15 mouse cellular contexts compared by ENCODE assay signal in genomic region chr19:53057980-53058725, GRCm38 (mm10). TPM values are rescaled to one million over a fixed set of nuclear protein-coding genes. Genes with fewer than 3 reads are reported as not detected.
DNase-seq lines count a peak whose midpoint lies in the region; ATAC-seq and TF ChIP-seq lines count a peak whose summit lies in the region.
"Had no signal": no experiment of that assay in that cellular context is flagged by ENCODE, and none has a peak within 500 bp of the region (broad histone marks: within the 10 kb centered on the region; RNA-seq: fewer than 3 reads in every experiment).

No protein-coding gene starts in this region.

- H3K9me3 ChIP-seq in lung, embryonic 14.5 days (ENCODE audit: low read depth, low read length) = no peaks in the 10 kb centered on the region
- no peaks in the 10 kb centered on the region for H3K9me3 ChIP-seq in intestine, embryonic 14.5 days (ENCODE audit: control insufficient read depth, low read length)
- H3K9me3 ChIP-seq in stomach, embryonic 15.5 days = no peaks in the 10 kb centered on the region
- H3K9me3 ChIP-seq: G1E; heart, embryonic 15.5 days had no signal

- WGBS in lung, embryonic 14.5 days = 71% methylated on average over 16 of the region's 16 CpGs
- WGBS in intestine, embryonic 14.5 days = 61% methylated on average over 16 of the region's 16 CpGs
- 69% methylated on average over 16 of the region's 16 CpGs for WGBS in stomach, embryonic 15.5 days

- DNase-seq in gastrocnemius, adult 2 months = no peak
- DNase-seq in gastrocnemius, adult 18-20 months (ENCODE audit: low spot score) = no peak
- no peak for DNase-seq in lung, embryonic 14.5 days
- DNase-seq in lung, postnatal 25 days (ENCODE audit: low spot score) = no peak
- DNase-seq in intestine, embryonic 14.5 days (ENCODE audit: low spot score) = no peak
- no peak for DNase-seq in layer of hippocampus, postnatal 36 days
- DNase-seq: cerebellum, postnatal 10 days; lung, postnatal 36 days; right cerebral cortex, postnatal 4 days; thymus, adult 18-20 months had no signal

- no peak overlapping the region for H3K4me2 ChIP-seq in lung, embryonic 14.5 days
- no peak overlapping the region for H3K4me2 ChIP-seq in intestine, embryonic 14.5 days (ENCODE audit: low read length)
- no peak overlapping the region for H3K4me2 ChIP-seq in stomach, embryonic 15.5 days
- H3K4me2 ChIP-seq: heart, embryonic 15.5 days had no signal

- H3K36me3 ChIP-seq in lung, embryonic 14.5 days (ENCODE audit: insufficient read depth) = no peaks in the 10 kb centered on the region
- no peaks in the 10 kb centered on the region for H3K36me3 ChIP-seq in intestine, embryonic 14.5 days (ENCODE audit: control insufficient read depth, insufficient read depth, low read length)
- no peaks in the 10 kb centered on the region for H3K36me3 ChIP-seq in stomach, embryonic 15.5 days
- H3K36me3 ChIP-seq: G1E; heart, embryonic 15.5 days had no signal

- H3K27me3 ChIP-seq in lung, embryonic 14.5 days (ENCODE audit: insufficient read depth, low read length) = no peaks in the 10 kb centered on the region
- no peaks in the 10 kb centered on the region for H3K27me3 ChIP-seq in intestine, embryonic 14.5 days (replicated peaks; ENCODE audit: control insufficient read depth, insufficient read depth, low read length)
- no peaks in the 10 kb centered on the region for H3K27me3 ChIP-seq in stomach, embryonic 15.5 days (replicated peaks)
- H3K27me3 ChIP-seq: heart, embryonic 15.5 days had no signal

- no peak for ATAC-seq in lung, embryonic 14.5 days (ENCODE audit: insufficient read depth)
- no peak; the same call in 1 of the 2 replicates for ATAC-seq in intestine, embryonic 14.5 days (replicated peaks; ENCODE audit: low FRiP score, low TSS enrichment, low read depth)
- no peak for ATAC-seq in stomach, embryonic 15.5 days (ENCODE audit: insufficient read depth, low FRiP score, low read depth)
- ATAC-seq in erythroblast, adult 5-6 weeks (replicated peaks; ENCODE audit: low FRiP score, poor library complexity, severe bottlenecking) = no peak

- TF ChIP-seq CTCF in gastrocnemius, adult 2 months (IDR thresholded peaks at IDR 0.05) = no peak
- no peak for TF ChIP-seq CTCF in lung, embryonic 14.5 days (IDR thresholded peaks at IDR 0.05; ENCODE audit: low read depth)

- intact Hi-C loops in gastrocnemius, adult 2 months (cut with DNase I) = no loop called here

- H3K27ac ChIP-seq in gastrocnemius, adult 2 months = peak overlapping the region; percentile 70
- H3K27ac ChIP-seq in lung, embryonic 14.5 days (ENCODE audit: low read depth) = 0 out of 2 replicates have a peak overlapping the region, but pooled peaks have one; percentile 20
- peak overlapping the region; percentile 24 for H3K27ac ChIP-seq in intestine, embryonic 14.5 days (ENCODE audit: low read depth)
- peak overlapping the region; percentile 55 for H3K27ac ChIP-seq in stomach, embryonic 15.5 days
- H3K27ac ChIP-seq: layer of hippocampus, adult 2 months had no signal

- H3K4me3 ChIP-seq in gastrocnemius, adult 2 months = no peak overlapping the region
- no peak overlapping the region for H3K4me3 ChIP-seq in lung, embryonic 14.5 days (ENCODE audit: low read depth, low read length)
- no peak overlapping the region for H3K4me3 ChIP-seq in intestine, embryonic 14.5 days (ENCODE audit: low read depth, low read length)
- H3K4me3 ChIP-seq in stomach, embryonic 15.5 days (replicated peaks) = no peak overlapping the region
- H3K4me3 ChIP-seq: heart, embryonic 15.5 days; layer of hippocampus, adult 2 months had no signal

- H3K4me1 ChIP-seq in lung, embryonic 14.5 days (ENCODE audit: insufficient read depth) = peaks cover 5% of the 10 kb centered on the region
- peaks cover 6% of the 10 kb centered on the region for H3K4me1 ChIP-seq in intestine, embryonic 14.5 days (replicated peaks; ENCODE audit: control insufficient read depth, insufficient read depth, low read length)
- H3K4me1 ChIP-seq in stomach, embryonic 15.5 days = peaks cover 6% of the 10 kb centered on the region; the same call in 1 of the 2 replicates

- no peak overlapping the region for H3K9ac ChIP-seq in lung, embryonic 14.5 days
- H3K9ac ChIP-seq in intestine, embryonic 14.5 days (ENCODE audit: low read length) = no peak overlapping the region
- H3K9ac ChIP-seq in stomach, embryonic 15.5 days = no peak overlapping the region
- H3K9ac ChIP-seq: heart, embryonic 15.5 days had no signal

RNA-seq across cellular contexts. Expression of gene Xpnpep1, which starts 18.1 kb away (rescaled TPM):
- 10 to 100 TPM; 41.9 to 48.9 TPM for total RNA-seq in gastrocnemius, adult 2 months (2021)
- 10 to 100 TPM; 34.3 to 40.9 TPM for total RNA-seq in gastrocnemius, adult 18-20 months (2021)
- polyA plus RNA-seq in lung, embryonic 14.5 days (2014; fragmentation: Nextera tagmentation; extraction: Ambion mirVana) = 196 and 200 TPM in 2 replicates
- polyA plus RNA-seq in intestine, embryonic 14.5 days (2014; fragmentation: Nextera tagmentation; extraction: Ambion mirVana) = 185 and 189 TPM in 2 replicates
- 130 and 151 TPM in 2 replicates for polyA plus RNA-seq in stomach, embryonic 15.5 days (2015; fragmentation: Nextera tagmentation; extraction: Ambion mirVana)
- total RNA-seq in layer of hippocampus, postnatal 36 days (2021) = 10 to 100 TPM; 87.6 to 88.9 TPM
- total RNA-seq in erythroblast, adult 5-6 weeks (2015; ENCODE audit: low replicate concordance) = 17.1 and 32.0 TPM in 2 replicates
- 21.7 and 28.4 TPM in 2 replicates for total RNA-seq in erythroblast, adult 5-6 weeks (2017; ENCODE audit: low replicate concordance)

Comparison
In these comparisons a context has a peak if more than half of its experiments do, and no peak if none do; other contexts are left out.
1. H3K27ac ChIP-seq: peak in every context shown above with its lines; median percentile 70 in gastrocnemius, adult 2 months; 55 in stomach, embryonic 15.5 days; 24 in intestine, embryonic 14.5 days; 20 in lung, embryonic 14.5 days.